Mouse (Mus musculus) erythroblast, embryonic 14.5 days (primary cell): ENCODE data around the gene Col6a6.

Experiments used
- GATA1 ChIP-seq: IDR thresholded peaks from 2 replicates; pipeline ENCODE4 v1.6.1; 2012; ENCODE audit warnings: low read length, inconsistent platforms, mixed read lengths
- TAL1 ChIP-seq: IDR thresholded peaks from 3 replicates; pipeline ENCODE4 v1.6.1; 2012; ENCODE audit warnings: low read length, inconsistent platforms, mixed read lengths

DNA sequence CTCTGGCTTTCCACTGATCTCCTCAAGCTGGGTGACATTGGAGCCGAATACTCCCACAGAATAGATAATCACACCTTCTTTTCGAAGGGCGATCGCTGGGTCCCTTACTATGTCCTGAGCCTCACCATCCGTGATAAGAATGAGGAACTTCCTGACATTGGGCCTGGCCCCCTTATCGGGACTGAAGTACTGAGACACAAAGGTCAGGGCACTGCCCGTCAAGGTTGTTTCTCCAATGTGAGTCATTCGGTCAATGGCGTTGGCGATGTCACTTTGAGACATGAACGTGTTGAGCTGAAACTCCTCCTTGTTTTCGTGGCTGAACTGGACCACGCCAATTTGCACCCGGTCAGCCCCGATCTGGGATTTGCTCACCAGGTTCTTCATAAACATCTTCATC, 47.3 kb downstream of the Col6a6 start:
- TF ChIP-seq GATA1 (no peak), TAL1 (no peak)
